Mouse (Mus musculus) hindbrain, postnatal 0 days (tissue): ENCODE measurements around the gene Rnf31. TPM values are rescaled to one million over a fixed set of nuclear protein-coding genes. Genes with fewer than 3 reads are reported as not detected.

ENCODE experiments used
- ATAC-seq: fragments of 200-750 bp; cut with Nextera tagmentation; 2 replicates; pipeline ENCODE4 v1.8.0; 2017; ENCODE audit warnings: mild to moderate bottlenecking, moderate TSS enrichment, moderate library complexity
- DNase-seq: peaks from one replicate; pipeline ENCODE4 v3.0.0-alpha.2; 2015; ENCODE audit warnings: low spot score
- H3K27ac ChIP-seq: fragments of 300-500 bp; sonication (generic); 2 replicates; pipeline ENCODE4 v1.5.1; 2014; ENCODE audit warnings: mild to moderate bottlenecking
- H3K27me3 ChIP-seq: fragments of 300-500 bp; sonication (generic); 2 replicates; pipeline ENCODE4 v1.6.1; 2014; ENCODE audit warnings: low read length, mixed read lengths; ENCODE audit not compliant: insufficient read depth
- H3K36me3 ChIP-seq: fragments of 300-500 bp; sonication (generic); 2 replicates; pipeline ENCODE4 v1.6.1; 2014; ENCODE audit warnings: low read length, mixed read lengths; ENCODE audit not compliant: insufficient read depth
- H3K4me1 ChIP-seq: fragments of 300-500 bp; sonication (generic); 2 replicates; pipeline ENCODE4 v1.6.1; 2014; ENCODE audit warnings: antibody characterized with exemption, low read length, mixed read lengths; ENCODE audit not compliant: insufficient read depth
- H3K4me2 ChIP-seq: fragments of 300-500 bp; sonication (generic); 2 replicates; pipeline ENCODE4 v1.6.1; 2014; ENCODE audit warnings: low read depth, mild to moderate bottlenecking, low read length, moderate library complexity, mixed read lengths
- H3K4me3 ChIP-seq: fragments of 300-500 bp; sonication (generic); 2 replicates; pipeline ENCODE4 v1.5.1; 2014; ENCODE audit warnings: low read length
- H3K9ac ChIP-seq: fragments of 300-500 bp; sonication (generic); replicated peaks from 2 replicates; pipeline ENCODE4 v1.6.1; 2014; ENCODE audit warnings: mild to moderate bottlenecking, low read length, moderate library complexity, mixed read lengths
- H3K9me3 ChIP-seq: fragments of 300-500 bp; sonication (generic); 2 replicates; pipeline ENCODE4 v1.6.1; 2016; ENCODE audit warnings: low read length, mixed read lengths
- CTCF ChIP-seq: IDR thresholded peaks from 2 replicates; pipeline ENCODE4 v1.5.1; 2016; ENCODE audit warnings: antibody characterized with exemption, control low read depth, low read depth
- WGBS: fragments of 180-500 bp; shearing (Covaris S2); extraction: QIAGEN DNeasy Blood & Tissue Kit; methylation state at CpG from one replicate; pipeline ENCODE4 v1.1.7; 2014; 5-methylcytosine and 5-hydroxymethylcytosine counted together
- polyA plus RNA-seq: library from polyadenylated mRNA; unstranded; fragments of >200 nt; fragmentation: Nextera tagmentation; extraction: Ambion mirVana; gene quantifications from 2 replicates; pipeline ENCODE4 v1.2.1, GENCODE M21; 2015
- total RNA-seq: library from RNA; depleted of rRNA; stranded (reverse); fragments of >200 nt; gene quantifications from 2 replicates; pipeline ENCODE4 v1.2.3, GENCODE M21; 2014

Gene Rnf31
- total and polyA plus RNA-seq, 2 experiments from 2014 or later = 21.2 to 25.5 TPM

DNA sequence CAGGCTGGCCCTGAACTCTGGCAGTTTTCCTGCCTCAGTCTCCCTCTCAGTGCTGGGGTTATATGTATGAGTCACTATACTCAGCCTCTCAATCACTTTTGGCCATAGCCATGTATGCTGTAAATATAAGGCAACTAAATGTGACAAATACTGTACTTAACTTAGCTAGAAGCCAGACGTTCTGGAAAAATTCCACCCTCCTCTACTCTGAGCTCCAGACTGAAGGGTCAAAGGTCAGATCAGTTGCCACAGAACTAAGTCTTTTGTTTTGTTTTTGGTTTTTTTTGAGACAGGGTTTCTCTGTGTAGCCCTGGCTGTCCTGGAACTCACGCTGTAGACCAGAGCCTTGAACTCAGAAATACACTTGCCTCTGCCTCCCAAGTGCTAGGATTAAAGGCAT lies 24.4 kb downstream of the Rnf31 start:
- H3K4me1 ChIP-seq = no peaks in the 10 kb centered on the region
- no peak for ATAC-seq
- no peak overlapping the region for H3K4me2 ChIP-seq

GRCm38 (mm10) chr14:55616844-55617243 lies 25.3 kb downstream of the Rnf31 start:
- DNase-seq = no peak
- no peaks in the 10 kb centered on the region for H3K4me1 ChIP-seq
- H3K4me3 ChIP-seq = no peak overlapping the region
- no peaks in the 10 kb centered on the region for H3K36me3 ChIP-seq
- no peak overlapping the region for H3K27ac ChIP-seq
- 80% methylated on average over 2 of the region's 2 CpGs for WGBS
- ATAC-seq = no peak
- no peak overlapping the region for H3K9ac ChIP-seq
- H3K9me3 ChIP-seq = no peaks in the 10 kb centered on the region
- no peaks in the 10 kb centered on the region for H3K27me3 ChIP-seq
- no peak for TF ChIP-seq CTCF
- no peak overlapping the region for H3K4me2 ChIP-seq

More for the DNA sequence above, 24.4 kb downstream of the Rnf31 start:
- no peak overlapping the region for H3K27ac ChIP-seq
- H3K9me3 ChIP-seq = no peaks in the 10 kb centered on the region
- no peaks in the 10 kb centered on the region for H3K27me3 ChIP-seq
- DNase-seq = no peak
- no peak overlapping the region for H3K4me3 ChIP-seq
- no peak for TF ChIP-seq CTCF
- 42% methylated on average over 2 of the region's 2 CpGs for WGBS
- H3K9ac ChIP-seq = no peak overlapping the region
- no peaks in the 10 kb centered on the region for H3K36me3 ChIP-seq

DNA sequence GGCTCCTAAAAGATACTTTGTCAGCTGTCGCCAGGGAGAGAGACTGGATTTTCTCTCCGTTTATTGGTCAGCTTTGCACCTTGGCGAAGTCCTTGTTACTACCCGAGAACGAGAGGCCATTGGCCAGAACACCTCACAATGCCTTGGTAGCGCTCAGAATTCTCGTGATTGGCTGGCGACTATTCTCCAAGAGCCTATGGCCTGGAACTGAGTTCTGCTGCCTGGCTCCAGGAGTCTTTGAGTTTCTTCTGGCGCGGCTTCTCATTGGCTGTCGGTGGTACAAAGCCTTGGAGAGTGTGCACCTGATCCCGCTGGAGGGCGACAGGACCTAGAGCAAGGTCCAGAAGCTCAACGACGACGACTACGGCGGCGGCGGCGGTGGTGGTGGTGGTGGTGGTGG lies 26.3 kb downstream of the Rnf31 start, which contains the start of gene Rec8:
Gene Rec8, plus strand, starts transcription at position 216 of the 400 bp plus-strand sequence.
- Histone ChIP-seq H3K9me3 (no peaks in the 10 kb centered on the region), H3K36me3 (no peaks in the 10 kb centered on the region), H3K27ac (peak within 1 kb of the TSS; percentile 48; the same call in 1 of the 2 replicates), H3K4me1 (no peaks in the 10 kb centered on the region), H3K9ac (peak within 1 kb of the TSS; percentile 30; the same call in 1 of the 2 replicates), H3K4me2 (peak within 1 kb of the TSS; percentile 35; the same call in 1 of the 2 replicates), H3K4me3 (peak within 1 kb of the TSS; percentile 21), H3K27me3 (no peaks in the 10 kb centered on the region)
- DNase-seq = peak; percentile 74
- ATAC-seq = peak; percentile 86
- whole genome bisulfite sequencing = 16% methylated on average over 21 of the region's 21 CpGs
- peak; percentile 32 for TF ChIP-seq CTCF

DNA sequence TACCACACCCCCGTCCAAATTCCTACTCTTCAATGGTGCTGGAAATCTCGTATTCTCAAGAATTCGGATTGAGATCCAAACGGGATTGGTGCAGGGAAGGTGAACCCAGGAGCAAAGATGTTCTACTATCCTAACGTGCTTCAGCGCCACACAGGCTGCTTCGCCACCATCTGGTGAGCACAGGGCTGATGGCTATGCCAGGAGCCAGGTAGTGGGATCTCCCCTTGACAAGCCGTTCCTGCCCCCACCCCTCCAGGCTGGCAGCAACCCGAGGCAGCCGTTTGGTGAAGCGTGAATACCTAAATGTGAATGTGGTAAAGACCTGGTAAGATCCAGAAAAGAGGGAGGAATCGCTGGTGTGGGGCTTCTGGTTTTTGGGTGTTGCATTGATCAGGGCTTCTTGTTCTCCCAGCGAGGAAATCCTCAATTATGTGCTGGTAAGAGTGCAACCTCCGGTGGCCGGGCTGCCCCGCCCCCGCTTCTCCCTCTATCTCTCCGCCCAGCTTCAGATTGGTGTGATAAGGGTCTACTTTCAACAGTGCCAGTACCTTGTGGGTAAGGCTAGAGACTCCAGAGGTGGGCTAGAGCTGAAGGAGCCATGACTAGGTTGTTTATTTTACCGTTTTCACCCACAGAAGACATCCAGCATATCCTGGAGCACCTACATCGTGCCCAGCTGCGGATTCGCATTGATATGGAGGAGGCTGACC lies 27.1 kb downstream of the Rnf31 start:
- peak overlapping the region; percentile 30; the same call in 1 of the 2 replicates for H3K9ac ChIP-seq
- peak overlapping the region; percentile 48; the same call in 1 of the 2 replicates for H3K27ac ChIP-seq
- H3K4me2 ChIP-seq = peak overlapping the region; percentile 35; the same call in 1 of the 2 replicates
- no peaks in the 10 kb centered on the region for H3K36me3 ChIP-seq
- TF ChIP-seq CTCF = no peak
- H3K27me3 ChIP-seq = no peaks in the 10 kb centered on the region
- ATAC-seq (peak; percentile 47; the same call in 1 of the 2 replicates), DNase-seq (peak; percentile 24)
- no peaks in the 10 kb centered on the region for H3K9me3 ChIP-seq
- 52% methylated on average over 22 of the region's 22 CpGs for WGBS
- peak overlapping the region; percentile 21 for H3K4me3 ChIP-seq
- no peaks in the 10 kb centered on the region for H3K4me1 ChIP-seq

DNA sequence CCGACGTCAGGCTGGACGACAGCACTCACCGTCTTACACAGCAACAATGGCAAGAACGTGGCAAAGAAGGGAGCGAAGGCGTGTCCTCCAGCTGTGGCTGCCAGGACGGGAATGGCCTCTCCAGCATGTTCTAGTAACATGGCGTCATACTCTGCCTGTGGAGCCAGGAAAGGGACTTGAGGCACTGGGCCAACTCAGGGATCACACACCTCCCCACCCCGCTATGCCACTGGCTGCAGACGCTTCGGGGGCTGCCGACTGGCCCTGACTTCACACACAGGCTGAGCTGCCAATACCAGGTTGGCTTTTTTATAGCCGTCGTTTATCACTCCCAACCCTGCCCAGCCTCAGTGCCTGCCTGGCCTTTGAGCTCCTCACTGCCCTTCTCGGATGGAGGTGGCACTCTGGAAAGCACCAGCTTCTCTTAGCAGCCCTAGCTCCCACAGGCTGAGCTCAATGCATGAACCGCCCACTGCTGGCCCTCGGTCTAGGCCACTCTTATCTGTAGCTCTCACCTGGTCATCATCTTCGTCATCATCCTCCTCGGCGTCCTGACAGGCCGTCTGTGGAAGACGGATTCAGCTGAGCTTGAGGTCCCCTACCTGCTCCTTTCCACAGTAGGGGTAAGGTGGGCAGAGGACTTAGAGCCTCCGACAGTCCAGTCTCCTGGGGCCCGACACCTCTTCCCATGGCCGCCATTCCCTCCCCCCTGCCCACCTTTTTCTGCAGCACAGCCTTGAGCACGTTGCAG lies 36.7 kb downstream of the Rnf31 start:
- Histone ChIP-seq H3K27me3 (no peaks in the 10 kb centered on the region), H3K36me3 (peaks cover 84% of the 10 kb centered on the region), H3K4me3 (no peak overlapping the region), H3K4me2 (no peak overlapping the region), H3K9ac (no peak overlapping the region), H3K4me1 (no peaks in the 10 kb centered on the region), H3K9me3 (no peaks in the 10 kb centered on the region), H3K27ac (no peak overlapping the region)
- WGBS = 88% methylated on average over 27 of the region's 27 CpGs
- ATAC-seq (no peak), DNase-seq (no peak)
- no peak for TF ChIP-seq CTCF

DNA sequence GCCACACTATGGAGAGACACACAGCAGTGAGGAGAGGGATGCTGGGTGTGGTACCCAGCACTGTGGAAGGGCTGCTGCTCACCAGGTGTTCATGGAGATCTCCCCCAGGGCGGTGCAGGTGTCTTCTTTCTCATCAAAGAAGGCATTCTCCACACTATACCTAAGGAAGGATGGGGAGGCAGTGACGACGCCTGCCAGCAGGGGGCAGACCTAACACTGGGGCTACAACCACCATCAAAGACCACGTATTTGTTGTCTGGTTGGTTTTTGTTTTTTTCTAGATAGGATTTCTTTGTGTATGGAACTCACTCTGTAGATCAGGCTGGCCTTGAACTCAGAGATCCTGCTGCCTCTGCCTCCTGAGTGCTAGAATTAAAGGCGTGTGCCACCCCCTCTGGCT lies 37.8 kb downstream of the Rnf31 start:
- no peaks in the 10 kb centered on the region for H3K27me3 ChIP-seq
- WGBS = 56% methylated on average over 5 of the region's 5 CpGs
- H3K36me3 ChIP-seq = peaks cover 85% of the 10 kb centered on the region
- H3K9me3 ChIP-seq = no peaks in the 10 kb centered on the region
- TF ChIP-seq CTCF = peak; percentile 68
- no peak overlapping the region for H3K27ac ChIP-seq
- H3K4me1 ChIP-seq = no peaks in the 10 kb centered on the region
- H3K4me2 ChIP-seq = no peak overlapping the region
- DNase-seq (peak; percentile 9), ATAC-seq (no peak)
- H3K4me3 ChIP-seq = no peak overlapping the region
- no peak overlapping the region for H3K9ac ChIP-seq
